In genomic region chr9:75559512-75560012, GRCm38 (mm10) we compare ENCODE assay signal across 8 mouse cellular contexts. TPM values are rescaled to one million over a fixed set of nuclear protein-coding genes. Genes with fewer than 3 reads are reported as not detected.
A peak's percentile ranks its signal among the peaks of the same experiment; 100 is the strongest.
DNase-seq lines count a peak whose midpoint lies in the region; ATAC-seq and TF ChIP-seq lines count a peak whose summit lies in the region.

Tmod3 (minus strand) TSS chr9:75559657.

- peak within 1 kb of the TSS; percentile 87 for H3K4me2 ChIP-seq in heart, embryonic 11.5 days
- H3K4me2 ChIP-seq in kidney, postnatal 0 days (ENCODE audit: low read length), result peak within 1 kb of the TSS; percentile 79
- peak within 1 kb of the TSS; percentile 76 for H3K4me2 ChIP-seq in liver, embryonic 11.5 days
- peak within 1 kb of the TSS; percentile 49 for H3K4me2 ChIP-seq in stomach, embryonic 14.5 days (replicated peaks; ENCODE audit: low read depth, low read length)

- H3K9me3 ChIP-seq in erythroblast, embryonic 14.5 days (ENCODE audit: control insufficient read depth, low read length), result no peaks in the 10 kb centered on the region
- no peaks in the 10 kb centered on the region for H3K9me3 ChIP-seq in heart, embryonic 11.5 days (replicated peaks; ENCODE audit: control insufficient read depth, low read length)
- H3K9me3 ChIP-seq in kidney, postnatal 0 days (replicated peaks; ENCODE audit: low read length), result no peaks in the 10 kb centered on the region
- H3K9me3 ChIP-seq in liver, embryonic 11.5 days (ENCODE audit: control insufficient read depth, low read length), result no peaks in the 10 kb centered on the region
- H3K9me3 ChIP-seq in stomach, embryonic 14.5 days (ENCODE audit: control insufficient read depth, low read depth, low read length), result no peaks in the 10 kb centered on the region

- ATAC-seq in heart, embryonic 11.5 days (replicated peaks; ENCODE audit: insufficient number of reproducible peaks, low FRiP score, low TSS enrichment), result peak; percentile 95
- ATAC-seq in kidney, postnatal 0 days (replicated peaks; ENCODE audit: low FRiP score, low read depth), result peak; percentile 96
- ATAC-seq in liver, embryonic 11.5 days (replicated peaks; ENCODE audit: low FRiP score), result peak; percentile 91
- ATAC-seq in stomach, embryonic 14.5 days (ENCODE audit: insufficient number of reproducible peaks, insufficient read depth, low FRiP score, low read depth), result peak; percentile 97

- 2% methylated on average over 21 of the region's 21 CpGs for WGBS in heart, embryonic 11.5 days (ENCODE audit: insufficient replicate concordance)
- 2% methylated on average over 21 of the region's 21 CpGs for WGBS in kidney, postnatal 0 days
- 2% methylated on average over 21 of the region's 21 CpGs for WGBS in liver, embryonic 11.5 days
- under 1% methylated on average over 21 of the region's 21 CpGs for WGBS in stomach, embryonic 14.5 days

- no peaks in the 10 kb centered on the region for H3K36me3 ChIP-seq in C2C12 (ENCODE audit: control insufficient read depth, insufficient read depth)
- H3K36me3 ChIP-seq in erythroblast, embryonic 14.5 days (ENCODE audit: control insufficient read depth), result no peaks in the 10 kb centered on the region
- no peaks in the 10 kb centered on the region for H3K36me3 ChIP-seq in heart, embryonic 11.5 days (ENCODE audit: control insufficient read depth, insufficient read depth, low read length)
- no peaks in the 10 kb centered on the region for H3K36me3 ChIP-seq in kidney, postnatal 0 days (ENCODE audit: insufficient read depth, low read length)
- H3K36me3 ChIP-seq in liver, embryonic 11.5 days (ENCODE audit: control insufficient read depth, insufficient read depth, low read length), result no peaks in the 10 kb centered on the region
- H3K36me3 ChIP-seq in stomach, embryonic 14.5 days (ENCODE audit: control insufficient read depth, insufficient read depth, low read length), result no peaks in the 10 kb centered on the region

- peak within 1 kb of the TSS; percentile 90 for H3K27ac ChIP-seq in heart, embryonic 11.5 days (ENCODE audit: low read depth, low read length)
- peak within 1 kb of the TSS; percentile 95 for H3K27ac ChIP-seq in kidney, postnatal 0 days
- peak within 1 kb of the TSS; percentile 89 for H3K27ac ChIP-seq in liver, embryonic 11.5 days (ENCODE audit: low read depth, low read length)
- peak within 1 kb of the TSS; percentile 96 for H3K27ac ChIP-seq in stomach, embryonic 14.5 days (ENCODE audit: low read length)

- peak within 1 kb of the TSS; percentile 77 for H3ac ChIP-seq in C2C12 (ENCODE audit: control insufficient read depth, insufficient read length, low read depth)

- peaks cover 36% of the 10 kb centered on the region for H3K79me2 ChIP-seq in C2C12 (ENCODE audit: control insufficient read depth, insufficient read depth)

- TF ChIP-seq POLR2A in brain, embryonic 14.5 days (IDR thresholded peaks at IDR 0.05; ENCODE audit: borderline replicate concordance, extremely low read depth, insufficient read depth, insufficient read length, poor library complexity, severe bottlenecking), result peak; percentile 55; the same call in 1 of the 2 replicates

- H3K9ac ChIP-seq in heart, embryonic 11.5 days (ENCODE audit: low read depth, low read length), result peak within 1 kb of the TSS; percentile 78
- H3K9ac ChIP-seq in kidney, postnatal 0 days (ENCODE audit: low read depth, low read length), result peak within 1 kb of the TSS; percentile 81
- peak within 1 kb of the TSS; percentile 73 for H3K9ac ChIP-seq in liver, embryonic 11.5 days (ENCODE audit: low read depth, low read length)
- H3K9ac ChIP-seq in stomach, embryonic 14.5 days (replicated peaks; ENCODE audit: low read depth, low read length), result peak within 1 kb of the TSS; percentile 70

- peak within 1 kb of the TSS; percentile 53 for H3K4me3 ChIP-seq in C2C12 (ENCODE audit: insufficient read depth, poor library complexity, severe bottlenecking)
- H3K4me3 ChIP-seq in erythroblast, embryonic 14.5 days (replicated peaks), result peak within 1 kb of the TSS; percentile 88
- H3K4me3 ChIP-seq in heart, embryonic 11.5 days (ENCODE audit: low read depth, low read length), result peak within 1 kb of the TSS; percentile 95
- H3K4me3 ChIP-seq in kidney, postnatal 0 days (replicated peaks; ENCODE audit: low read depth, low read length), result peak within 1 kb of the TSS; percentile 71
- peak within 1 kb of the TSS; percentile 81 for H3K4me3 ChIP-seq in liver, embryonic 11.5 days (ENCODE audit: low read depth, low read length)
- H3K4me3 ChIP-seq in stomach, embryonic 14.5 days (ENCODE audit: low read depth, low read length), result peak within 1 kb of the TSS; percentile 92

- DNase-seq in brain, embryonic 14.5 days (ENCODE audit: low read depth), result peak; percentile 98
- peak; percentile 96 for DNase-seq in kidney, postnatal 0 days (ENCODE audit: low spot score)
- DNase-seq in liver, embryonic 11.5 days (ENCODE audit: low spot score), result peak; percentile 92
- DNase-seq in naive thymus-derived CD4-positive, alpha-beta T cell, adult 2 months (ENCODE audit: low read depth), result peak; percentile 92

- peaks cover 22% of the 10 kb centered on the region for H3K79me3 ChIP-seq in C2C12 (ENCODE audit: low read depth)

- TF ChIP-seq CTCF in C2C12 (IDR thresholded peaks at IDR 0.05; ENCODE audit: control insufficient read depth, insufficient read depth, insufficient read length), result no peak
- TF ChIP-seq CTCF in brain, embryonic 14.5 days (IDR thresholded peaks at IDR 0.05; ENCODE audit: borderline replicate concordance, extremely low read depth, insufficient read depth, insufficient read length), result no peak
- no peak for TF ChIP-seq CTCF in kidney, postnatal 0 days (IDR thresholded peaks at IDR 0.05; ENCODE audit: low read depth)

- H3K27me3 ChIP-seq in C2C12 (ENCODE audit: control insufficient read depth, insufficient read depth, insufficient read length), result no peaks in the 10 kb centered on the region
- peaks cover 6% of the 10 kb centered on the region for H3K27me3 ChIP-seq in erythroblast, embryonic 14.5 days (ENCODE audit: control insufficient read depth)
- H3K27me3 ChIP-seq in heart, embryonic 11.5 days (ENCODE audit: control insufficient read depth, insufficient read depth, low read length), result no peaks in the 10 kb centered on the region
- no peaks in the 10 kb centered on the region for H3K27me3 ChIP-seq in kidney, postnatal 0 days (ENCODE audit: insufficient read depth, low read length)
- H3K27me3 ChIP-seq in liver, embryonic 11.5 days (replicated peaks; ENCODE audit: control insufficient read depth, insufficient read depth, low read length), result no peaks in the 10 kb centered on the region
- H3K27me3 ChIP-seq in stomach, embryonic 14.5 days (ENCODE audit: control insufficient read depth, insufficient read depth, low read length), result no peaks in the 10 kb centered on the region

- H3K4me1 ChIP-seq in erythroblast, embryonic 14.5 days (ENCODE audit: control insufficient read depth), result peaks cover 68% of the 10 kb centered on the region
- peaks cover 8% of the 10 kb centered on the region; the same call in 1 of the 2 replicates for H3K4me1 ChIP-seq in heart, embryonic 11.5 days (ENCODE audit: control insufficient read depth, insufficient read depth, low read length)
- H3K4me1 ChIP-seq in kidney, postnatal 0 days (replicated peaks; ENCODE audit: insufficient read depth, low read length), result no peaks in the 10 kb centered on the region; the same call in none of the 2 replicates
- H3K4me1 ChIP-seq in liver, embryonic 11.5 days (replicated peaks; ENCODE audit: control insufficient read depth, insufficient read depth, low read length), result peaks cover 6% of the 10 kb centered on the region
- peaks cover 6% of the 10 kb centered on the region for H3K4me1 ChIP-seq in stomach, embryonic 14.5 days (ENCODE audit: control insufficient read depth, insufficient read depth, low read length)

TF ChIP-seq in C2C12, 6 proteins besides CTCF, POLR2A, EP300 and RAD21:
- no peak for TF ChIP-seq USF1 (IDR thresholded peaks at IDR 0.05; ENCODE audit: low read depth)
- TF ChIP-seq MAX (IDR thresholded peaks at IDR 0.05), result no peak
- no peak for TF ChIP-seq FOSL1 (IDR thresholded peaks at IDR 0.05; ENCODE audit: insufficient read depth, low read length, poor library complexity, severe bottlenecking)
- TF ChIP-seq MYOG (IDR thresholded peaks at IDR 0.05; ENCODE audit: control insufficient read depth, extremely low read depth, insufficient read length), result no peak
TF ChIP-seq in C2C12: peak in this region for 0.

RNA-seq across cellular contexts. Expression of gene Tmod3, which starts in this region (rescaled TPM):
- 14.7 TPM for polyA plus RNA-seq in C2C12 (2012; fragmentation: generic; extraction: Trizol)
- polyA plus RNA-seq in brain, embryonic 14.5 days (2012; rRNA removed), result 58.9 and 60.9 TPM in 2 replicates
- polyA plus RNA-seq in erythroblast, embryonic 14.5 days (2012), result 0.56 and 0.65 TPM in 2 replicates
- 80.0 and 86.9 TPM in 2 replicates for polyA plus RNA-seq in heart, embryonic 11.5 days (2014; fragmentation: Nextera tagmentation; extraction: Ambion mirVana)
- 120 and 131 TPM in 2 replicates for polyA plus RNA-seq in kidney, postnatal 0 days (2015; fragmentation: Nextera tagmentation; extraction: Ambion mirVana)
- polyA plus RNA-seq in liver, embryonic 11.5 days (2014; fragmentation: Nextera tagmentation; extraction: Ambion mirVana), result 63.2 and 63.6 TPM in 2 replicates
- 117 and 121 TPM in 2 replicates for polyA plus RNA-seq in stomach, embryonic 14.5 days (2014; fragmentation: Nextera tagmentation; extraction: Ambion mirVana)

Comparison
In these comparisons a context has a peak if more than half of its experiments do, and no peak if none do; other contexts are left out.
1. Peak in every context shown above with its lines: DNase-seq, ATAC-seq, H3K4me3 ChIP-seq and H3K27ac ChIP-seq.